Mouse (Mus musculus) c-Kit-negative CD71-positive TER-119-positive erythroid progenitor cells, embryonic 14.5 days (primary cell): ENCODE data around the gene Senp1.

Experiments used
- DNase-seq: peaks from one replicate; pipeline ENCODE4 v3.0.0-alpha.2; 2013; ENCODE audit warnings: low read depth, low spot score

Senp1 gene

DNA sequence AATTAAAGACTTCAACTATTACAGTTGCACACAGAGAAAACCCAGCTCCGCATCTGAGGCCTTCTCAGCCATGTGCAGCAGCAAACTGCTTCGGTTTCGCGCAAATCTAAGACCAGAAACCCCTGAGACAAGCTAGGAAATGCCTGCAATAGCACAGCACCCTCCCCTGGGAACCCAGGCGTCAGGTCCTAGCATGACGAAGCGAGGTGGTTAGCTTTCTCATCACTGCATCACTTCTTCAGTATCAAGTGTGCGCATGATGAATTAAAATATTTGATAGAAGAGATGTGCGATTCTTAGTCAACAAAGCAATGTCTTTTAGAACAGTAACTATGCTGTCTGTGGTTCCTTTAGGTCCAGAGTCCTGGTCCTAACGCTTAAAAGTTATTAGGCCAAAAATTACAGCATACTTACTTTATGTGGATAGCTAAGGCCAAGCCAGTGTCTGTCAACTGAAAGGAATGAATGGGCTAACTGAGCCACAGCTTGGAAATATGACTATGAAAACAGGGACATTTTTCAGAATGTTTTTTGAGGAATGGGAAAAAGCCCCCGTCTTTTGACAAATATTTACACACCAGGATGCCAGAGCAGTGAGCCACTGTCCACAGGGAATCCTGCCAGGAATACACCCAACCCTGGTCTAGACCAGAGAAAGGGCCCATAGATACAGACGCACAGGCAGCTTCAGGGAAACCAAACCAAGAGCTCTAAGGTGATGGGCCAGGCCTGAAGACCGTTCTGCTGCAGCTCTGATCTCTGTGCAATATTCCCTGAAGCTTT is 44.4 kb downstream of the Senp1 start:
- DNase-seq: no peak

DNA sequence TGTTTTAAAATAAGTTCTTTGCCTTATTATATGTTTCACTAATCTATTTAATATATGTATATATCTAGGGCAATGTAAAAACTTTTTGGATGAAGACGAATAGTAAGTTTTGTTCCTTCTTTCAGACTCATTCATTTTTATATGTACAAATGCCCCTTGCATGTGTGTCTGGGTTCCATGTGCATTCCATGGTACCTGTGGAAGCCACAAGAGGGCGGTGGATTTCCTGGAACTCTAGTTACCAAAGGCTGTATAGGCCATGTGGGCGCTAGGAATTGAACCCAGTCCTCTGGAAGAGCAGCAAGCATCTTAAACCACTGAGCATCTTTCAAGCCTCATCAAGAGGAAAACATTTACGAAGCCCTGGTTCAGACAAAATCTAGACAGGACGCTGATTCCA is 49.2 kb downstream of the Senp1 start:
- no peak for DNase-seq

DNA sequence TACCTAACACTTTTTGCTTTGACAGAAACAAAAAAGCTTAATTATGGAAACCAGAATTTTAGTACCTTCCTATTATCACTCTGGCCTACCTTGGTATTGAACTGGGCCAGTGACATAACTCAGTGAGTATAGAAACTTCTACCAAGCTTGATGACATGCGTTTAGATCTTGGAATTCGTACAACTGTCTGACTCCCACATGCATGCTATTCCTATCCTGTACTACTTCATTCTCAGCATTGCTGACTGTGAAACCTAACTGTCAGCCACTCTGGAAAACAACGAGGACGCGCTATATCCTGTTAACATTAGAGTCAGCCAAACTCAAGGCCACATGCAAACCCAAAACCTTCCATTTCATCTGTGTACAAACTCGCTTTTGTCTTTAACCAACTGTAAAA is 49.6 kb downstream of the Senp1 start:
- no peak for DNase-seq

DNA sequence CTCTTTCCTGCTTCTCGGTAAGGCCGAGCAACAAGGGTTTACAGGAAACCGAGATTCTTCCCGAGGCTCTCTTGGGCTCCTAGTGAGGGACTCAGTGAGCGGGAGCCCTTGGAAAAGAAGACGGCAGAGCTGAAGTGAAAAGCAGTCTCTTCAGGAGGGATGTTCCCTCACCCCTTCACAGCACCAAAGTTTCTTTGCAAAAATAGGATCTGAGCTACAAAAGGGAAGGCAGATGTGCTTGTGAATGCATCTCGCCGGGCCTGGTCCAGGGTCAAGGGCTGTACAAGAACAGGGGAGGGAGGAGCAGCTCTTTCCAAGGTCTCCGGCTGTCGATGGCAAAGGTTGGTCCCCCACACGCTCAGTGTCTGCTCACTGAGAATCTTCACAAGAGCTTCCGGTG is 51.0 kb downstream of the Senp1 start:
- no peak for DNase-seq

DNA sequence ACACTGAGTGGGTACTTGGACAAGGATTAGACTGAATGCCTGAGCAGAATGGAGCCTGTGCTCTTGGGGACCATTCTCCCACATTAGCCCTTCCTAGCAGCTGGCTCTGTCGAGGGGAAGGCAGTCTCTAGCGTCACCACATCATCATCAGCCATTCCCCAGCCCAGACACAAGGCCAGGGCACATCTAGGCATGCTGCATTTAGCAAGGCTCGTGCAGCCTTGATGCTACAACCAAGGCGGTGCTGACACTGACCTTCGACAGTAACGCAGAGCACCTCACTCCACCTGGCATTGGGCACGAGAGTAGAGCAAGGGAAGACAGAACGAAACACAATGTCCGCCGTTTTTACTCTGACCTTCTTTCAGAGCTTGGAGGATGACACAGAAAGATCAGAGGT is 53.9 kb downstream of the Senp1 start:
- no peak for DNase-seq

GRCm38 (mm10) chr15:98036578-98036977 is 57.0 kb downstream of the Senp1 start:
- DNase-seq: no peak

GRCm38 (mm10) chr15:98035076-98035755 is 58.3 kb downstream of the Senp1 start:
- no peak for DNase-seq

GRCm38 (mm10) chr15:98033233-98033748 is 60.3 kb downstream of the Senp1 start:
- no peak for DNase-seq

- DNase-seq: no peak
Observed at GRCm38 (mm10) chr15:98029798-98030197, 63.7 kb downstream of the Senp1 start.

DNA sequence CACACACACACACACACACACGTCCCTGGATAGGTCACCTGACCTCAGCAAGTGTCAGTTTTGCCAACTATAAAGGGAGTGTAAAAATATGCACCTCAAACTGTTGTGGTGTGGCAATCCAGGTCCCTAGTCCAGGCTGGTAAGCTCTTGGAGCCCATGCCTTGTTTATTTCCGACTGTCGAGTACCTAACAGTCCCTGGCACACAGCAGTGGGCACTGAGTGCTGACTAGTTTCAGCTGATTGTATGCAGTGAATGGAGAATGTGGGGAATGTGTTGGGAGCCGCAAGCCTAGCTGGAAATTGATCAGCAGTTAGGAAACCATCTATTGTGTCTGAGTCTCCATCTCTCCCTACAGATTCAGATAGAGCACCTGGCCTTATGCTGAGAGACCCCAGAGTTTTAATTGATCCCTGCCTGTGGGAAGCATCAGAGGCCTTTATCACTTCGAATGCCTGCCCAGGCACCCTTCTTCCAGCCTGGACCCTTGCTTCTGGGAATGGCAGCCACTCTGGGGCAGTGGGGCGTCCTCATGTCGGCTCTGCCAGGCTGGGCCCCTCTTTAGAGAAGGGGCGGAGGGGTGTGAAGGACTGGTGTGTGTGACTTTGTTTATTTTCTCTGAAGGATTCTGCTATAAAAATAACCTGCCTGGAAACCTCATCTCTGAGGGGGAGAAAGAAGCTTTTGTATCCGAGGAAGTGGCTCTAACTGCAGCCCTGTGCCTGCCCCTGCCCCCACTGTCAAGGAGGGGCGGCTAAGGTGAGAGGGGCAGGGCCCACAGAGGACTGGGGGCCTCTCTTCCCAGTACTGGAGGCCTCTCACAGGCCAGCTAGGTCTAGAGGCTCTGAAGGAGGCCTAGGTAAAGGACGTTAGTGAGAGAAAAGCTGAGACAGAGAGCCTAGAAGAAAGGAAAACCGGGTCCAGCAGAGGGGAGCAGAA is 66.3 kb downstream of the Senp1 start:
- no peak for DNase-seq

DNA sequence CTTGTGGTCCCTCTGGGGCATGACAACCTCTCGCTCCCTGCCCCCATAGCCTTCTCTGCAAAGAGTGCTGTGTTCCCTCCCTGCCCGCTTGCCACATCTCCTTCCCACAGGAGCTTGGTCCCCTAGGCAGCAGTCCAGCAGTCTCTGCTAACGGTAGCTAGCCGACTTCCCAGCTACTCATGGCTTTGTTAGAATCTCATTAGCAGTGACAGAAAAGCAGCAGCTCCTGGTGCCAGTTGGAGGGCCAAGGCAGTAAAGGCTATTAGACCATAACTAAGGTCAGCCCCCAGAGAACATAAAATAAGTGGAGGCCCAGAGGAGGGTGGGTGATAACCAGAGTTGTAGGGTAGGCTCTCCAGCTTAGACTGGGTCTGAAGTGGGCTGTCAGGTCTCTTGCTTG is 67.9 kb downstream of the Senp1 start:
- DNase-seq: no peak

GRCm38 (mm10) chr15:98023137-98023536 is 70.4 kb downstream of the Senp1 start:
- DNase-seq: no peak

DNA sequence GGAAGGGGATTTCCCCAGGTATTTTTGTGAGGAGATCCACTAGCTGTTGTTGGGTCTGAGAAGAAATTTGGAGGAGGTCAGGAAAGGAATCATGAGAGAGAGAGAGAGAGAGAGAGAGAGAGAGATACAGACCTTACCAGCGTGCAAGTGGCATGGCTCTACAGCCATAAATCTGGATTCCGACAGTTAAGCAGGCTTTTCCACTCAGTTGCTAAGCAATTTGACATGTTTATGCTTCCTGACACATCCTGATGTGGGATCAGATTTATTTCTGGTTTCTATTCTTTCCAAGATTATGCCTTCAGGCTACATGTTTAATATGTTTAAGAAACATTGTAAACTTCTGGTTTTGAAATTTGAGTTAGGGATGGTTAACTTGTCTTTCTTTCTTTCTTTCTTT is 71.7 kb downstream of the Senp1 start:
- no peak for DNase-seq

- no peak for DNase-seq
Observed at GRCm38 (mm10) chr15:98019047-98019446, 74.5 kb downstream of the Senp1 start.

GRCm38 (mm10) chr15:98017925-98018324 is 75.6 kb downstream of the Senp1 start:
- no peak for DNase-seq

DNA sequence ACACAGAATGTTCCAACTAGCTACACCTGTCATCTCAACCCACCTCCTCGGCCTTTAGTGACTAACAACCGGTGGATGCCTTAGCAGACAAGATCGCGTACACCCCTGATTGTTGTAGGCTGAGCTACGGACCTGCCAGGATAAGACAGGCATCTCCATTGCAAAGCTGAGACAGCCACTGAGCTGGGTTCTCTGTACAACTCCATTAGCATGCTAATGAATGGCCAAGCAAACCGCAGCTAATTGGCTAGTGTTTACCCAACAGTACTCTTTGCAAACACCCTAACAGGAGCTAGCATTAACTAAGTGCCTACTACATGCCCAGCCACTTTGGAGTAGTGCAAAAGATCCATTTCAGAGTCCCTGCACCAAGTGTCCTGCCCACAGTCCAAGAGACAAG is 80.7 kb downstream of the Senp1 start:
- no peak for DNase-seq

- no peak for DNase-seq
Observed at GRCm38 (mm10) chr15:98005181-98005580, 88.4 kb downstream of the Senp1 start.

DNA sequence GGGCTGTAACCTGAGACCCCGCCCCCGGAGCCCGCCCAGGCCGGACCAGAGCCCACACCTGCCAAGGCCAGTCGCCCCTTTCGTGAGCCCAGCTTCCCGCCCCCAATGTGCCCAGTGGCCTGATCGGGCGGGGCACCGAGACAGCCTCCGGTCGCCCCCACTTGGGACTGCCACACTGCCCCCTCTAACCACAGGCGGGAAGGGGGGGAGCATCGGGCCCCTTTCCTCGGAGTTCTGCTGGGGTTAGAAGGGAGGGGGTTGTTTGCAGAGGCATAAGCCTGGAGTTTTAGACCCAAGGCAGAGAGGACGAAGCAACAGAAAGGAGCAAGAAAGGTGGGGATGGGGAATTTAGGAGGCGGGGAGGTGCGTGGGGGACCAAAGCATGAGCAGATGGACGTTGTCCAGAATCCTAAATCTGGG is 88.8 kb downstream of the Senp1 start:
- no peak for DNase-seq

DNA sequence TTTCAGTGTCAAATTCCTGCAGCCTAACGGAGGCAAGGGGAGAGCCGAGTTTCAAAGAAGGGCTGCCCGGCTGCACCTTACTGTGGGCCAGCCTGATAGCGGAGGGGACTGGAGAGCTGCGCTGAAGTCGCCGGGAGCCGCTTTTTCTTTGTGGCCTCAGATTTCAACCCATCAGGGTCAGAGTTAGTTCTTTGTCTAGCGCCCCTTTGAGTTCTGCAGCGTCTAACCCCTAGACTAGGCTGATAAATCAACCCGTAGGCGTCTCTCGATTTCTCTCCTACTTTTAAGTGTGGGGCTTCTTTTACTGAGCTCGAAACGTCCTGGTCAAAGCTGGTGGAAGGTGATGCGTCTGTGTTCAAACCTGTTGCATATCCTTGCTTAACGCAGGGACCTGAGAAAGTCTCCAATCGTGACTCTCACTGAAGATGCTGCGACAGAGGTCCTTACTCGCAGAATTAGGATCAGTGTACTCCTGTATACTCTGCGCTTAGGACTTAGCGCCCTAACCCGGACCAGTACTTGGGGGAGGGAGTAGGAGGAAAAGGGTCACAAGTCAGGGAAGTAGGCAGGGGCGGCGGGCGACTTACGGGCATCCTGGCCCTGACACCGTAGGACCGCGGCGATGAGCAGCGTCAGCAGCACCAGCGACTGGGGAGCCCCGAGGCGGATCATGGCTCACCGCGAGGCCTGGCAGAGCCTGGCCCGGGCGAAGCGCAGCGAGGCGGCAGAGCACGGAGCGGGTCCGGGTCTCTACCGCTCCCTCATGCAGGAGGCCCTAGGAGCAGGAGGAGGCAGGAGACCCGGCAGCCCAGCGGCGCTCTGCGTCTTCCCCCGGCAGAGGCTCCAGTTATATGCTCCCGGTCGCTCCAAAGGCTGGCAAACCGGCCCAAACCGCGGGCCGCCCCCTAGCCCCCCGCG is 89.5 kb downstream of the Senp1 start, which contains the start of gene Col2a1:
Gene Col2a1 (minus strand): TSS at position 874 of the 918 bp plus-strand sequence.
- no peak for DNase-seq

- DNase-seq: no peak
Observed at GRCm38 (mm10) chr15:98002991-98003821, 90.3 kb downstream of the Senp1 start.
